Mouse (Mus musculus): Measurements from ENCODE around the gene R3hdm2.

R3hdm2 gene

GRCm38 (mm10) chr10:127380251-127380691 lies at the start of gene R3hdm2:
Gene R3hdm2 (plus strand): TSS chr10:127380327.
- peak; percentile 97 for DNase-seq (ENCODE audit: low read depth, low spot score)

- peak; percentile 84 for DNase-seq (ENCODE audit: low read depth, low spot score)
These were observed 47.8 kb upstream of the R3hdm2 start for GRCm38 (mm10) chr10:127332211-127332874.

- DNase-seq (ENCODE audit: low read depth, low spot score): no peak
These were observed 47.0 kb upstream of the R3hdm2 start for GRCm38 (mm10) chr10:127333152-127333551.

- no peak for DNase-seq (ENCODE audit: low read depth, low spot score)
These were observed 44.9 kb upstream of the R3hdm2 start for GRCm38 (mm10) chr10:127335271-127335670.

GRCm38 (mm10) chr10:127336952-127337351 lies 43.2 kb upstream of the R3hdm2 start:
- DNase-seq (ENCODE audit: low read depth, low spot score): peak; percentile 77

GRCm38 (mm10) chr10:127337536-127338099 lies 42.5 kb upstream of the R3hdm2 start:
- no peak for DNase-seq (ENCODE audit: low read depth, low spot score)

GRCm38 (mm10) chr10:127338930-127339682 lies 41.0 kb upstream of the R3hdm2 start:
- DNase-seq (ENCODE audit: low read depth, low spot score): peak; percentile 96

- peak; percentile 81 for DNase-seq (ENCODE audit: low read depth, low spot score)
These were observed 40.2 kb upstream of the R3hdm2 start for GRCm38 (mm10) chr10:127339683-127340576.

- peak; percentile 64 for DNase-seq (ENCODE audit: low read depth, low spot score)
These were observed 39.4 kb upstream of the R3hdm2 start for GRCm38 (mm10) chr10:127340577-127341359.

GRCm38 (mm10) chr10:127341360-127341690 lies 38.8 kb upstream of the R3hdm2 start:
- DNase-seq (ENCODE audit: low read depth, low spot score): peak; percentile 65

GRCm38 (mm10) chr10:127341891-127342639 lies 38.1 kb upstream of the R3hdm2 start, which contains the start of gene Gli1:
Gene Gli1 (minus strand): TSS chr10:127341974.
- DNase-seq (ENCODE audit: low read depth, low spot score): peak; percentile 95

- DNase-seq (ENCODE audit: low read depth, low spot score): no peak
These were observed 37.1 kb upstream of the R3hdm2 start for GRCm38 (mm10) chr10:127343029-127343428.

- DNase-seq (ENCODE audit: low read depth, low spot score): no peak
These were observed 34.0 kb upstream of the R3hdm2 start for GRCm38 (mm10) chr10:127346173-127346572.

GRCm38 (mm10) chr10:127348957-127349356 lies 31.2 kb upstream of the R3hdm2 start:
- peak; percentile 70 for DNase-seq (ENCODE audit: low read depth, low spot score)

- DNase-seq (ENCODE audit: low read depth, low spot score): no peak
These were observed 30.3 kb upstream of the R3hdm2 start for GRCm38 (mm10) chr10:127349810-127350209.

- peak; percentile 89 for DNase-seq (ENCODE audit: low read depth, low spot score)
These were observed 29.4 kb upstream of the R3hdm2 start for GRCm38 (mm10) chr10:127350594-127351284.

GRCm38 (mm10) chr10:127351285-127351595 lies 28.9 kb upstream of the R3hdm2 start:
- no peak for DNase-seq (ENCODE audit: low read depth, low spot score)

GRCm38 (mm10) chr10:127351719-127352118 lies 28.4 kb upstream of the R3hdm2 start:
- no peak for DNase-seq (ENCODE audit: low read depth, low spot score)

- DNase-seq (ENCODE audit: low read depth, low spot score): no peak
These were observed 27.9 kb upstream of the R3hdm2 start for GRCm38 (mm10) chr10:127352187-127352586.

- DNase-seq (ENCODE audit: low read depth, low spot score): no peak
These were observed 27.4 kb upstream of the R3hdm2 start for GRCm38 (mm10) chr10:127352766-127353165.
